Mouse (Mus musculus) macrophage (primary cell): ENCODE data around the gene Hcfc1r1. TPM values are rescaled to one million over a fixed set of nuclear protein-coding genes. Genes with fewer than 3 reads are reported as not detected.

Source experiments
- H3K27ac ChIP-seq: fragments of 350-480 bp; formaldehyde crosslinking; 2 replicates; pipeline ENCODE4 v1.9.0; 2021
- H3K36me3 ChIP-seq: fragments of 350-480 bp; formaldehyde crosslinking; 2 replicates; pipeline ENCODE4 v1.9.0; 2021; ENCODE audit errors: inconsistent target
- H3K4me3 ChIP-seq: fragments of 350-480 bp; formaldehyde crosslinking; 2 replicates; pipeline ENCODE4 v1.9.0; 2021; ENCODE audit errors: inconsistent target
- H3K79me2 ChIP-seq: fragments of 350-480 bp; formaldehyde crosslinking; 2 replicates; pipeline ENCODE4 v1.9.0; 2021; ENCODE audit errors: inconsistent target
- WGBS: methylation state at CpG from one replicate; pipeline ENCODE4 v1.1.7; 2026; ENCODE audit warnings: inconsistent platforms; ENCODE audit not compliant: missing documents; 5-methylcytosine and 5-hydroxymethylcytosine counted together
- polyA plus RNA-seq: library from polyadenylated mRNA; stranded (reverse); fragments of 250-400 nt; gene quantifications from 3 replicates; pipeline ENCODE4 v1.2.4, GENCODE M21; 2018; ENCODE audit warnings: inconsistent platforms

Gene Hcfc1r1
- polyA plus RNA-seq, 1 experiment from 2014 or later = 174 TPM

GRCm38 (mm10) chr17:23661526-23661925 is 11.9 kb upstream of the Hcfc1r1 start:
- no peaks in the 10 kb centered on the region for H3K79me2 ChIP-seq
- 8% methylated on average over 9 of the region's 9 CpGs for WGBS
- no peak overlapping the region for H3K4me3 ChIP-seq
- H3K36me3 ChIP-seq = no peaks in the 10 kb centered on the region
- no peak overlapping the region for H3K27ac ChIP-seq

- WGBS = 38% methylated on average over 5 of the region's 5 CpGs
- no peak overlapping the region for H3K4me3 ChIP-seq
Observed at GRCm38 (mm10) chr17:23664556-23665021, 8.8 kb upstream of the Hcfc1r1 start.

GRCm38 (mm10) chr17:23665511-23665910 is 7.9 kb upstream of the Hcfc1r1 start:
- no peak overlapping the region for H3K4me3 ChIP-seq
- H3K27ac ChIP-seq = no peak overlapping the region
- WGBS = 98% methylated on average over 14 of the region's 14 CpGs
- no peaks in the 10 kb centered on the region for H3K79me2 ChIP-seq
- H3K36me3 ChIP-seq = peaks cover 30% of the 10 kb centered on the region

More at GRCm38 (mm10) chr17:23664556-23665021, 8.8 kb upstream of the Hcfc1r1 start:
- Histone ChIP-seq H3K36me3 (peaks cover 26% of the 10 kb centered on the region), H3K79me2 (no peaks in the 10 kb centered on the region), H3K27ac (no peak overlapping the region)

GRCm38 (mm10) chr17:23670516-23671074 is 2.8 kb upstream of the Hcfc1r1 start:
- H3K79me2 ChIP-seq = peaks cover 18% of the 10 kb centered on the region; the same call in 1 of the 2 replicates
- WGBS = 83% methylated on average over 7 of the region's 7 CpGs
- no peak overlapping the region for H3K4me3 ChIP-seq
- peaks cover 30% of the 10 kb centered on the region for H3K36me3 ChIP-seq
- H3K27ac ChIP-seq = no peak overlapping the region

GRCm38 (mm10) chr17:23671519-23671918 is 1.9 kb upstream of the Hcfc1r1 start:
- WGBS = 97% methylated on average over 3 of the region's 3 CpGs

GRCm38 (mm10) chr17:23672761-23673160 is 635 bp upstream of the Hcfc1r1 start:
- H3K27ac ChIP-seq = no peak overlapping the region
- H3K79me2 ChIP-seq = peaks cover 18% of the 10 kb centered on the region; the same call in 1 of the 2 replicates
- WGBS = 60% methylated on average over 3 of the region's 3 CpGs
- peaks cover 22% of the 10 kb centered on the region for H3K36me3 ChIP-seq
- peak overlapping the region; percentile 82 for H3K4me3 ChIP-seq

More at GRCm38 (mm10) chr17:23671519-23671918, 1.9 kb upstream of the Hcfc1r1 start:
- Histone ChIP-seq H3K4me3 (no peak overlapping the region), H3K27ac (no peak overlapping the region), H3K36me3 (peaks cover 30% of the 10 kb centered on the region), H3K79me2 (peaks cover 18% of the 10 kb centered on the region; the same call in 1 of the 2 replicates)

GRCm38 (mm10) chr17:23674271-23674952 is 1.0 kb downstream of the Hcfc1r1 start:
- 60% methylated on average over 9 of the region's 9 CpGs for WGBS
- peak overlapping the region; percentile 82 for H3K4me3 ChIP-seq
- H3K36me3 ChIP-seq = peaks cover 5% of the 10 kb centered on the region
- peaks cover 18% of the 10 kb centered on the region; the same call in 1 of the 2 replicates for H3K79me2 ChIP-seq
- peak overlapping the region; percentile 81 for H3K27ac ChIP-seq

GRCm38 (mm10) chr17:23675127-23675526 is 1.7 kb downstream of the Hcfc1r1 start:
- Histone ChIP-seq H3K4me3 (no peak overlapping the region), H3K27ac (no peak overlapping the region), H3K36me3 (no peaks in the 10 kb centered on the region), H3K79me2 (peaks cover 18% of the 10 kb centered on the region; the same call in 1 of the 2 replicates)
- WGBS = 64% methylated on average over 5 of the region's 5 CpGs

- Histone ChIP-seq H3K36me3 (no peaks in the 10 kb centered on the region), H3K4me3 (peak overlapping the region; percentile 65), H3K27ac (peak overlapping the region; percentile 17), H3K79me2 (peaks cover 18% of the 10 kb centered on the region; the same call in 1 of the 2 replicates)
- 11% methylated on average over 15 of the region's 15 CpGs for WGBS
Observed at GRCm38 (mm10) chr17:23675564-23676281, 2.3 kb downstream of the Hcfc1r1 start.

GRCm38 (mm10) chr17:23676473-23677031 is 3.2 kb downstream of the Hcfc1r1 start:
- peak overlapping the region; percentile 65 for H3K4me3 ChIP-seq
- peaks cover 18% of the 10 kb centered on the region; the same call in 1 of the 2 replicates for H3K79me2 ChIP-seq
- no peaks in the 10 kb centered on the region for H3K36me3 ChIP-seq
- peak overlapping the region; percentile 24; the same call in 1 of the 2 replicates for H3K27ac ChIP-seq
- 0% methylated on average over 37 of the region's 37 CpGs for WGBS

- peaks cover 18% of the 10 kb centered on the region; the same call in 1 of the 2 replicates for H3K79me2 ChIP-seq
- H3K36me3 ChIP-seq = no peaks in the 10 kb centered on the region
- H3K27ac ChIP-seq = peak within 1 kb of the TSS; percentile 24; the same call in 1 of the 2 replicates
- H3K4me3 ChIP-seq = peak within 1 kb of the TSS; percentile 65
- under 1% methylated on average over 33 of the region's 34 CpGs for WGBS
Observed at GRCm38 (mm10) chr17:23677236-23677679, 3.9 kb downstream of the Hcfc1r1 start, which contains the start of gene Tnfrsf12a. Tnfrsf12a (minus strand) TSS chr17:23677468.

GRCm38 (mm10) chr17:23679127-23679835 is 5.9 kb downstream of the Hcfc1r1 start, which contains the start of gene Cldn6:
Cldn6 (plus strand) TSS chr17:23679249.
- Histone ChIP-seq H3K36me3 (no peaks in the 10 kb centered on the region), H3K79me2 (peaks cover 8% of the 10 kb centered on the region; the same call in 1 of the 2 replicates), H3K4me3 (no peak within 1 kb of the TSS), H3K27ac (no peak within 1 kb of the TSS)
- WGBS = 21% methylated on average over 38 of the region's 38 CpGs

- Histone ChIP-seq H3K36me3 (no peaks in the 10 kb centered on the region), H3K4me3 (no peak overlapping the region), H3K27ac (no peak overlapping the region), H3K79me2 (no peaks in the 10 kb centered on the region)
- 86% methylated on average over 9 of the region's 9 CpGs for WGBS
Observed at GRCm38 (mm10) chr17:23680336-23680735, 6.9 kb downstream of the Hcfc1r1 start.
